Mouse (Mus musculus) stomach, postnatal 0 days (tissue): ENCODE results near the gene Mrpl37.
"Not testable (repeated sequence)": the region's sequence is repeated elsewhere in the genome, so short reads cannot be mapped to it uniquely, and the experiment has no call there.

Source experiments
- CTCF ChIP-seq: IDR thresholded peaks from 2 replicates; pipeline ENCODE4 v1.5.1; 2016; ENCODE audit warnings: antibody characterized with exemption, low read depth, mild to moderate bottlenecking, moderate library complexity
- EP300 ChIP-seq: optimal IDR thresholded peaks from 2 replicates; pipeline ENCODE3; 2016; ENCODE audit warnings: antibody characterized with exemption

- not testable (repeated sequence) for TF ChIP-seq CTCF, EP300
Observed at GRCm38 (mm10) chr4:107109181-107109580, 42.5 kb upstream of the Mrpl37 start.
